Mouse (Mus musculus): ENCODE measurements around the gene Lrrc8e. TPM values are rescaled to one million over a fixed set of nuclear protein-coding genes. Genes with fewer than 3 reads are reported as not detected.

Lrrc8e gene
- polyA plus RNA-seq, 1 experiment from 2014 or later = 0.21 TPM

- ATAC-seq (replicated peaks; ENCODE audit: low FRiP score) = no peak
Observed at GRCm38 (mm10) chr8:4201321-4201720, 25.3 kb upstream of the Lrrc8e start.

GRCm38 (mm10) chr8:4205246-4206123 lies 21.1 kb upstream of the Lrrc8e start:
- peaks cover 12% of the 10 kb centered on the region; the same call in 1 of the 2 replicates for H3K36me3 ChIP-seq (ENCODE audit: control insufficient read depth, insufficient read depth, low read length)
- no peak overlapping the region for H3K4me3 ChIP-seq (ENCODE audit: low read depth, low read length)
- no peak overlapping the region for H3K27ac ChIP-seq (ENCODE audit: low read depth, low read length)
- no peaks in the 10 kb centered on the region for H3K9me3 ChIP-seq (ENCODE audit: control insufficient read depth, low read length)
- H3K4me2 ChIP-seq (ENCODE audit: low read depth, low read length, severe bottlenecking) = no peak overlapping the region
- peaks cover 32% of the 10 kb centered on the region for H3K27me3 ChIP-seq (ENCODE audit: control insufficient read depth, insufficient read depth, low read length)
- ATAC-seq (replicated peaks; ENCODE audit: low FRiP score) (no peak), DNase-seq (ENCODE audit: low spot score) (peak; percentile 63)
- 13% methylated on average over 38 of the region's 38 CpGs for WGBS
- H3K9ac ChIP-seq (ENCODE audit: low read length) = no peak overlapping the region
- H3K4me1 ChIP-seq (replicated peaks; ENCODE audit: control insufficient read depth, insufficient read depth, low read length) = 0 out of 2 replicates have a peak, but pooled peaks cover 2% of the 10 kb centered on the region

More at GRCm38 (mm10) chr8:4201321-4201720, 25.3 kb upstream of the Lrrc8e start:
- no peaks in the 10 kb centered on the region for H3K9me3 ChIP-seq (ENCODE audit: control insufficient read depth, low read length)
- H3K36me3 ChIP-seq (ENCODE audit: control insufficient read depth, insufficient read depth, low read length) = no peaks in the 10 kb centered on the region
- H3K4me3 ChIP-seq (ENCODE audit: low read depth, low read length) = no peak overlapping the region
- WGBS = 41% methylated on average over 2 of the region's 2 CpGs
- no peak overlapping the region for H3K27ac ChIP-seq (ENCODE audit: low read depth, low read length)
- no peak for DNase-seq (ENCODE audit: low spot score)
- no peak overlapping the region for H3K9ac ChIP-seq (ENCODE audit: low read length)
- no peak overlapping the region for H3K4me2 ChIP-seq (ENCODE audit: low read depth, low read length, severe bottlenecking)
- no peaks in the 10 kb centered on the region for H3K4me1 ChIP-seq (replicated peaks; ENCODE audit: control insufficient read depth, insufficient read depth, low read length)
- H3K27me3 ChIP-seq (ENCODE audit: control insufficient read depth, insufficient read depth, low read length) = peaks cover 20% of the 10 kb centered on the region

- Histone ChIP-seq H3K4me3 (ENCODE audit: low read depth, low read length) (no peak overlapping the region), H3K27me3 (ENCODE audit: control insufficient read depth, insufficient read depth, low read length) (peaks cover 32% of the 10 kb centered on the region), H3K4me1 (replicated peaks; ENCODE audit: control insufficient read depth, insufficient read depth, low read length) (0 out of 2 replicates have a peak, but pooled peaks cover 2% of the 10 kb centered on the region), H3K27ac (ENCODE audit: low read depth, low read length) (no peak overlapping the region), H3K36me3 (ENCODE audit: control insufficient read depth, insufficient read depth, low read length) (peaks cover 12% of the 10 kb centered on the region; the same call in 1 of the 2 replicates), H3K9me3 (ENCODE audit: control insufficient read depth, low read length) (no peaks in the 10 kb centered on the region), H3K4me2 (ENCODE audit: low read depth, low read length, severe bottlenecking) (peak overlapping the region; percentile 12; the same call in 1 of the 2 replicates), H3K9ac (ENCODE audit: low read length) (0 out of 2 replicates have a peak overlapping the region, but pooled peaks have one; percentile 12)
- 5% methylated on average over 44 of the region's 44 CpGs for WGBS
- no peak for DNase-seq (ENCODE audit: low spot score)
- no peak for ATAC-seq (replicated peaks; ENCODE audit: low FRiP score)
Observed at GRCm38 (mm10) chr8:4206182-4207015, 20.2 kb upstream of the Lrrc8e start.

GRCm38 (mm10) chr8:4207016-4207350 lies 19.6 kb upstream of the Lrrc8e start:
- peaks cover 32% of the 10 kb centered on the region for H3K27me3 ChIP-seq (ENCODE audit: control insufficient read depth, insufficient read depth, low read length)
- ATAC-seq (replicated peaks; ENCODE audit: low FRiP score) = no peak
- H3K4me2 ChIP-seq (ENCODE audit: low read depth, low read length, severe bottlenecking) = no peak overlapping the region
- no peak overlapping the region for H3K9ac ChIP-seq (ENCODE audit: low read length)
- H3K36me3 ChIP-seq (ENCODE audit: control insufficient read depth, insufficient read depth, low read length) = peaks cover 12% of the 10 kb centered on the region; the same call in 1 of the 2 replicates
- no peak for DNase-seq (ENCODE audit: low spot score)
- H3K4me1 ChIP-seq (replicated peaks; ENCODE audit: control insufficient read depth, insufficient read depth, low read length) = 0 out of 2 replicates have a peak, but pooled peaks cover 2% of the 10 kb centered on the region
- WGBS = 49% methylated on average over 2 of the region's 2 CpGs
- no peak overlapping the region for H3K27ac ChIP-seq (ENCODE audit: low read depth, low read length)
- no peaks in the 10 kb centered on the region for H3K9me3 ChIP-seq (ENCODE audit: control insufficient read depth, low read length)
- no peak overlapping the region for H3K4me3 ChIP-seq (ENCODE audit: low read depth, low read length)

GRCm38 (mm10) chr8:4211097-4211496 lies 15.5 kb upstream of the Lrrc8e start:
- no peak overlapping the region for H3K4me3 ChIP-seq (ENCODE audit: low read depth, low read length)
- H3K36me3 ChIP-seq (ENCODE audit: control insufficient read depth, insufficient read depth, low read length) = peaks cover 12% of the 10 kb centered on the region; the same call in 1 of the 2 replicates
- DNase-seq (ENCODE audit: low spot score) = no peak
- no peak overlapping the region for H3K9ac ChIP-seq (ENCODE audit: low read length)
- H3K27ac ChIP-seq (ENCODE audit: low read depth, low read length) = no peak overlapping the region
- ATAC-seq (replicated peaks; ENCODE audit: low FRiP score) = no peak
- H3K9me3 ChIP-seq (ENCODE audit: control insufficient read depth, low read length) = no peaks in the 10 kb centered on the region
- H3K27me3 ChIP-seq (ENCODE audit: control insufficient read depth, insufficient read depth, low read length) = peaks cover 15% of the 10 kb centered on the region
- H3K4me1 ChIP-seq (replicated peaks; ENCODE audit: control insufficient read depth, insufficient read depth, low read length) = peaks cover 16% of the 10 kb centered on the region
- WGBS = 81% methylated on average over 6 of the region's 6 CpGs
- H3K4me2 ChIP-seq (ENCODE audit: low read depth, low read length, severe bottlenecking) = no peak overlapping the region

GRCm38 (mm10) chr8:4212809-4213209 lies 13.8 kb upstream of the Lrrc8e start:
- under 1% methylated on average over 25 of the region's 25 CpGs for WGBS
- Histone ChIP-seq H3K9ac (ENCODE audit: low read length) (peak overlapping the region; percentile 48), H3K9me3 (ENCODE audit: control insufficient read depth, low read length) (no peaks in the 10 kb centered on the region), H3K27me3 (ENCODE audit: control insufficient read depth, insufficient read depth, low read length) (no peaks in the 10 kb centered on the region), H3K36me3 (ENCODE audit: control insufficient read depth, insufficient read depth, low read length) (peaks cover 12% of the 10 kb centered on the region; the same call in 1 of the 2 replicates), H3K4me3 (ENCODE audit: low read depth, low read length) (peak overlapping the region; percentile 31), H3K4me1 (replicated peaks; ENCODE audit: control insufficient read depth, insufficient read depth, low read length) (peaks cover 15% of the 10 kb centered on the region), H3K4me2 (ENCODE audit: low read depth, low read length, severe bottlenecking) (peak overlapping the region; percentile 61), H3K27ac (ENCODE audit: low read depth, low read length) (no peak overlapping the region)
- no peak for ATAC-seq (replicated peaks; ENCODE audit: low FRiP score)
- peak; percentile 72 for DNase-seq (ENCODE audit: low spot score)

- Histone ChIP-seq H3K36me3 (ENCODE audit: control insufficient read depth, insufficient read depth, low read length) (peaks cover 12% of the 10 kb centered on the region; the same call in 1 of the 2 replicates), H3K9me3 (ENCODE audit: control insufficient read depth, low read length) (no peaks in the 10 kb centered on the region), H3K27me3 (ENCODE audit: control insufficient read depth, insufficient read depth, low read length) (no peaks in the 10 kb centered on the region), H3K27ac (ENCODE audit: low read depth, low read length) (no peak overlapping the region), H3K9ac (ENCODE audit: low read length) (peak overlapping the region; percentile 48), H3K4me1 (replicated peaks; ENCODE audit: control insufficient read depth, insufficient read depth, low read length) (peaks cover 15% of the 10 kb centered on the region), H3K4me2 (ENCODE audit: low read depth, low read length, severe bottlenecking) (peak overlapping the region; percentile 61), H3K4me3 (ENCODE audit: low read depth, low read length) (peak overlapping the region; percentile 31)
- DNase-seq (ENCODE audit: low spot score) (peak; percentile 77), ATAC-seq (replicated peaks; ENCODE audit: low FRiP score) (peak; percentile 37)
- 4% methylated on average over 18 of the region's 18 CpGs for WGBS
Observed at GRCm38 (mm10) chr8:4213210-4214005, 13.2 kb upstream of the Lrrc8e start.
